Mouse (Mus musculus): ENCODE results near the gene Cited1. TPM values are rescaled to one million over a fixed set of nuclear protein-coding genes. Genes with fewer than 3 reads are reported as not detected.

The Cited1 gene
- polyA plus RNA-seq (2017; shearing (Covaris generic)): 1 to 10 TPM in 1 of 2 experiments, not detected in 1; 1.3 TPM

GRCm38 (mm10) chrX:102251937-102252860 lies at the start of gene Cited1:
TSS of gene Cited1 (minus strand) at chrX:102252181.

Other genes starting within 250 kb of the Cited1 start
- under 1 TPM; 0.32 to 0.71 TPM for gene Rtl5, start 180.9 kb downstream of the Cited1 start, polyA plus RNA-seq (2017; shearing (Covaris generic))
- 10 to 100 TPM; 15.8 to 26.6 TPM for gene Pin4, start 132.7 kb downstream of the Cited1 start, polyA plus RNA-seq (2017; shearing (Covaris generic))
- gene Ercc6l, start 95.1 kb downstream of the Cited1 start, polyA plus RNA-seq (2017; shearing (Covaris generic)): 1 to 10 TPM; 2.0 to 2.1 TPM
- gene Rps4x, start 62.8 kb downstream of the Cited1 start, polyA plus RNA-seq (2017; shearing (Covaris generic)): 100 to 1,000 TPM; 661 to 694 TPM

All from inflammation-experienced regulatory T-cells (primary cell).